Mouse (Mus musculus): ENCODE results near the gene Arhgap5.

DNA sequence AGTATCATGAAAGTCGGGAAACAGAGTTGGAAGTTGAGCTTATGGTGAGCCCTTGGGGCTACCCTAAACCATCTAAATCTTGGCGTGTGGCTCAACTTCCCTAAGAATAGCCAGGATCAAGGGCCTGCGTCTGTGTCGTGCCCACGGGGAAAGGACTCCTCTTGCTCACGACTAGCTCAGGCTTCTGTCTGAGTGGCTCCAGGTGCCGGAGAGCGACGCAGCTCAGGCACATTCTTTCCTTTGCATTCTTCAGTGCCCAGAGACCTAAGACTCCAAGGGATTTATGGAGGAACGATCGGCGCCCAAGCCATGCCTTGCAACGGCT is 679 bp upstream of the Arhgap5 start:
- TF ChIP-seq USF1 (IDR thresholded peaks at IDR 0.05; ENCODE audit: low read depth) (no peak), POLR2A (IDR thresholded peaks at IDR 0.05; ENCODE audit: insufficient read length, low read depth) (no peak), E2F4 (IDR thresholded peaks at IDR 0.05; ENCODE audit: insufficient read depth) (no peak), SRF (IDR thresholded peaks at IDR 0.05; ENCODE audit: control insufficient read depth, insufficient read length, low read depth) (no peak)
